Comparison of ENCODE assay signal across 46 mouse cellular contexts in the genomic region with DNA sequence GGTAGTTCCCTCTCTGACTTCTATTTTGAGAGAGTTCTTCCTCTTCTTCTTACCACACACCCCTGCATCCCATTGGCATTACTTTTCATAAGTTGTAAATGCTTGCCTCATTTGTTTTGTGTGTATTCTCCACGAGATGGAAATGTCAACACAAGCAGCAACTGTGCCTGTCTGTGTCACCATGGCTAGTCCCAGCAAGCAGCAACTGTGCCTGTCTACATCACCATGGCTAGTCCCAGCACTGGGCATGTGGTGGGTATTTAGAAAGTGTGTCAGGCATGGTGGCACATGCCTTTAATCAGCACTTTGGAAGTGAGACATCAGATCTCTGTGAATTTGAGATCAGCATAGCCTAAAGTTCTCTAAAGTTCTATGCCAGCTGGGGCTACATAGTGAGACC. TPM values are rescaled to one million over a fixed set of nuclear protein-coding genes. Genes with fewer than 3 reads are reported as not detected.
"Had no signal": no experiment of that assay in that cellular context is flagged by ENCODE, and none has a peak within 500 bp of the region (broad histone marks: within the 10 kb centered on the region; RNA-seq: fewer than 3 reads in every experiment).

No protein-coding gene starts in this region.

- H3K27me3 ChIP-seq: limb, embryonic 13.5 days; limb, embryonic 15.5 days; liver, embryonic 13.5 days; liver, embryonic 15.5 days; lung, embryonic 15.5 days; midbrain, embryonic 12.5 days; midbrain, embryonic 13.5 days; midbrain, embryonic 15.5 days had no signal

- H3K27ac ChIP-seq: limb, embryonic 10.5 days; limb, embryonic 12.5 days; limb, embryonic 13.5 days; limb, embryonic 15.5 days; liver, embryonic 12.5 days; liver, embryonic 13.5 days; liver, embryonic 14.5 days; liver, embryonic 15.5 days; lung, embryonic 15.5 days; macrophage; midbrain, embryonic 10.5 days; midbrain, embryonic 12.5 days; midbrain, embryonic 13.5 days; midbrain, embryonic 15.5 days had no signal

- H3K4me3 ChIP-seq: limb, embryonic 10.5 days; limb, embryonic 12.5 days; limb, embryonic 13.5 days; limb, embryonic 15.5 days; liver, embryonic 12.5 days; liver, embryonic 13.5 days; liver, embryonic 15.5 days; lung, embryonic 15.5 days; megakaryocyte, embryonic 14.5 days; midbrain, embryonic 10.5 days; midbrain, embryonic 12.5 days; midbrain, embryonic 13.5 days; midbrain, embryonic 15.5 days had no signal

- ATAC-seq: liver, embryonic 12.5 days; liver, postnatal 0 days; lung, postnatal 0 days; midbrain, embryonic 13.5 days; midbrain, embryonic 15.5 days; midbrain, embryonic 16.5 days had no signal

- H3K36me3 ChIP-seq: limb, embryonic 10.5 days; limb, embryonic 12.5 days; limb, embryonic 13.5 days; limb, embryonic 15.5 days; liver, embryonic 12.5 days; liver, embryonic 13.5 days; liver, embryonic 15.5 days; lung, embryonic 15.5 days; midbrain, embryonic 10.5 days; midbrain, embryonic 12.5 days; midbrain, embryonic 13.5 days; midbrain, embryonic 15.5 days had no signal

- DNase-seq: left cerebral cortex, postnatal 4 days; liver; liver, embryonic 13.5 days; liver, postnatal 0 days; lung, adult 18-20 months; lung, adult 2 months; lung, embryonic 14.5 days; lung, postnatal 10 days; lung, postnatal 14 days; lung, postnatal 36 days; lung, postnatal 4 days; midbrain, embryonic 14.5 days had no signal

- H3K4me2 ChIP-seq: limb, embryonic 12.5 days; limb, embryonic 13.5 days; limb, embryonic 15.5 days; liver, embryonic 11.5 days; liver, embryonic 12.5 days; liver, embryonic 13.5 days; liver, embryonic 15.5 days; lung, embryonic 14.5 days; lung, embryonic 15.5 days; midbrain, embryonic 11.5 days; midbrain, embryonic 12.5 days; midbrain, embryonic 13.5 days; midbrain, embryonic 15.5 days had no signal

RNA-seq across cellular contexts. Expression of gene Scn4a, which starts 1.1 kb away (rescaled TPM):
- total RNA-seq: left cerebral cortex, postnatal 25 days; left cerebral cortex, postnatal 36 days; left cerebral cortex, postnatal 4 days; megakaryocyte progenitor cell, adult 5-6 weeks; midbrain, postnatal 0 days had no signal
- polyA plus RNA-seq: limb, embryonic 10.5 days; liver, embryonic 11.5 days; liver, embryonic 12.5 days; midbrain, embryonic 11.5 days; midbrain, embryonic 12.5 days; midbrain, embryonic 14.5 days; midbrain, embryonic 15.5 days; midbrain, embryonic 16.5 days had no signal

RNA-seq across cellular contexts. Expression of gene Prr29, which starts 11.1 kb away (rescaled TPM):
- total RNA-seq: left cerebral cortex, adult 8-10 months; left cerebral cortex, postnatal 10 days; left cerebral cortex, postnatal 14 days; left cerebral cortex, postnatal 25 days; left cerebral cortex, postnatal 36 days; left cerebral cortex, postnatal 4 days; liver, adult 2 months; megakaryocyte progenitor cell, adult 5-6 weeks; megakaryocyte, adult 5-6 weeks; megakaryocyte-erythroid progenitor cell, adult 5-6 weeks; monocyte, adult 5-6 weeks had no signal
- polyA plus RNA-seq: limb, embryonic 10.5 days; limb, embryonic 11.5 days; limb, embryonic 12.5 days; liver, embryonic 11.5 days; liver, embryonic 12.5 days; liver, embryonic 13.5 days; liver, embryonic 14.5 days; liver, embryonic 15.5 days; liver, embryonic 16.5 days; liver, postnatal 0 days; macrophage; midbrain, embryonic 11.5 days; midbrain, embryonic 12.5 days; midbrain, embryonic 13.5 days; midbrain, embryonic 14.5 days; midbrain, embryonic 15.5 days; midbrain, embryonic 16.5 days; midbrain, postnatal 0 days; neural tube, embryonic 11.5 days had no signal

RNA-seq across cellular contexts. Expression of gene Cd79b, which starts 39.6 kb away (rescaled TPM):
- total RNA-seq: left cerebral cortex, postnatal 14 days had no signal

RNA-seq across cellular contexts. Expression of gene Gh, which starts 52.5 kb away (rescaled TPM):
- total RNA-seq: left cerebral cortex, postnatal 10 days; left cerebral cortex, postnatal 14 days; left cerebral cortex, postnatal 25 days; left cerebral cortex, postnatal 36 days; left cerebral cortex, postnatal 4 days; liver, adult 2 months; megakaryocyte progenitor cell, adult 5-6 weeks; megakaryocyte, adult 5-6 weeks; megakaryocyte-erythroid progenitor cell, adult 5-6 weeks; monocyte, adult 5-6 weeks had no signal
- polyA plus RNA-seq: limb, embryonic 10.5 days; limb, embryonic 11.5 days; limb, embryonic 12.5 days; limb, embryonic 13.5 days; limb, embryonic 14.5 days; limb, embryonic 15.5 days; liver, adult 2 months; liver, embryonic 11.5 days; liver, embryonic 12.5 days; liver, embryonic 13.5 days; liver, embryonic 14.5 days; liver, embryonic 15.5 days; liver, embryonic 16.5 days; lung, embryonic 14.5 days; lung, embryonic 15.5 days; lung, embryonic 16.5 days; lung, postnatal 0 days; macrophage; midbrain, embryonic 10.5 days; midbrain, embryonic 11.5 days; midbrain, embryonic 12.5 days; midbrain, embryonic 13.5 days; midbrain, embryonic 14.5 days; midbrain, embryonic 15.5 days; midbrain, postnatal 0 days; neural tube, embryonic 11.5 days had no signal
